Mouse (Mus musculus): ENCODE data around the gene Isca1. TPM values are rescaled to one million over a fixed set of nuclear protein-coding genes. Genes with fewer than 3 reads are reported as not detected.
"Not testable (repeated sequence)": the region's sequence is repeated elsewhere in the genome, so short reads cannot be mapped to it uniquely, and the experiment has no call there.

The Isca1 gene
- polyA plus RNA-seq, 1 experiment from 2014 or later, result 155 TPM

DNA sequence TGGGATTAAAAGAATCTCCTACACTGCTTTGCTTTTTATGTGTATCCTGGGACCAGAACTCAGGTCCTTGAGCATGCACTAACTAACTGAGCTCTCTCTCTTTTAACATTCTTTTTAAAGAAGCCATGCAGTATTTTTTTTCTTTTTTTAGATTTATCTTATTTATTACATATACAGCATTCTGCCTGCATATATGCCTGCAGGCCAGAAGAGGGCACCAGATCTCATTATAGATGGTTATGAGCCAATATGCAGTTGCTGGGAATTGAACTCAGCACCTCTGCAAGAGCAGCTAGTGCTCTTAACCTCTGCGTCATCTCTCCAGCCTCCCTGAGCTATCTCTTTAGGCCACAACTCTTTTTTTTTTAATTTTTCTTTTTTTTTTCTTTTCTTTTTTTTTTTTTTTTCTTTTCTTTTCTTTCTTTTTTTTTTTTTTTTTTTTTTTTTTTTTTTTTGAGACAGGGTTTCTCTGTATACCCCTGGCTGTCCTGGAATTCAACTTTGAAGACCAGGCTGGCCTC lies 10.2 kb upstream of the Isca1 start:
- not testable (repeated sequence) for H3K27ac ChIP-seq (ENCODE audit: poor library complexity, severe bottlenecking); H3K9me3 ChIP-seq (replicated peaks); H3K27me3 ChIP-seq (replicated peaks); H3K4me3 ChIP-seq; H3K4me1 ChIP-seq (replicated peaks); ATAC-seq (ENCODE audit: insufficient number of reproducible peaks, low FRiP score); H3K9ac ChIP-seq; H3K4me2 ChIP-seq
- 97% methylated on average over 1 of the region's 1 CpGs for WGBS
- peaks cover 94% of the 10 kb centered on the region for H3K36me3 ChIP-seq

DNA sequence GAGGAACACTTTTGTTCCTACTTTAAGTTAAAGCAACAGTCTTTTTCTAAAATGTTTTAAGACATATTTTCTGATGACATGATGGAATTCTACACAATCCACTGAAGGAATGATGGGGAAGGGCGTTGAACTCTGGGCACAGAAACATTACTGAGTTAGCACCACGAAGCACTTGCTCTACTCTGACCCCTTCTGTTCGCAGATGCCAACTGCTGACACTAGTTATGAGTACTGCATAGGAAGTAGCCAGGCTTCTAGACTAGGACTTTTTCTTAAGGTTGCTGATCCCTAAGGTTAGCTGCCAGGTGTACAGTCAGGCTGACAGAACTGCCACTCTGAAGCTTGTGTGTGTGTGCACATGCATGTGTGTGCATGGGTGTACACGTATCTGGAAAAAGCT lies 9.6 kb upstream of the Isca1 start:
- Histone ChIP-seq H3K4me2 (no peak overlapping the region), H3K27me3 (replicated peaks) (no peaks in the 10 kb centered on the region), H3K27ac (ENCODE audit: poor library complexity, severe bottlenecking) (no peak overlapping the region), H3K9me3 (replicated peaks) (no peaks in the 10 kb centered on the region), H3K9ac (no peak overlapping the region), H3K4me3 (no peak overlapping the region), H3K4me1 (replicated peaks) (no peaks in the 10 kb centered on the region; the same call in 1 of the 2 replicates), H3K36me3 (peaks cover 89% of the 10 kb centered on the region)
- ATAC-seq (ENCODE audit: insufficient number of reproducible peaks, low FRiP score), result no peak
- WGBS, result 92% methylated on average over 4 of the region's 4 CpGs

DNA sequence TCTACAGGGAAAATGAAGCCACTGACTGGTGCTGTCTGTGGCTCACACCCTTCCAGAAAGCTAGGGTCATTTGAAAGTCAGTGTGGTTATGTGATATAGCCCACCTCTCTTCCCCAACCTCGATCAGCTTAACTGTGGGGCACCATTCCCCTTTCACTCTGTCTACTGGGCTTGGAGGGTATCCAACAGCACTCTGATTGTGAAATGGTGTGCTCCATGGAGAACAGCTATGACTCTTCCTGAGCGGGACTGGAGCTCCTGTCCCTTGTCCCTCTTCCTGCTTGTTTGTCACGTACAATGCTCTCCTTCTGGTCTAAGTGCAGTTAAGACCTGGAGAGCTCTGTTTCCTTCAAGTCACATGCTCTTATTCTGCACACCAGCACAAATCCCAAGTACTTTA lies 5.6 kb upstream of the Isca1 start:
- no peaks in the 10 kb centered on the region for H3K27me3 ChIP-seq (replicated peaks)
- no peak overlapping the region for H3K4me2 ChIP-seq
- no peak overlapping the region for H3K4me3 ChIP-seq
- no peak overlapping the region for H3K27ac ChIP-seq (ENCODE audit: poor library complexity, severe bottlenecking)
- no peak overlapping the region for H3K9ac ChIP-seq
- 65% methylated on average over 3 of the region's 3 CpGs for WGBS
- H3K4me1 ChIP-seq (replicated peaks), result peaks cover 15% of the 10 kb centered on the region
- no peaks in the 10 kb centered on the region for H3K9me3 ChIP-seq (replicated peaks)
- peaks cover 67% of the 10 kb centered on the region for H3K36me3 ChIP-seq
- ATAC-seq (ENCODE audit: insufficient number of reproducible peaks, low FRiP score), result no peak

DNA sequence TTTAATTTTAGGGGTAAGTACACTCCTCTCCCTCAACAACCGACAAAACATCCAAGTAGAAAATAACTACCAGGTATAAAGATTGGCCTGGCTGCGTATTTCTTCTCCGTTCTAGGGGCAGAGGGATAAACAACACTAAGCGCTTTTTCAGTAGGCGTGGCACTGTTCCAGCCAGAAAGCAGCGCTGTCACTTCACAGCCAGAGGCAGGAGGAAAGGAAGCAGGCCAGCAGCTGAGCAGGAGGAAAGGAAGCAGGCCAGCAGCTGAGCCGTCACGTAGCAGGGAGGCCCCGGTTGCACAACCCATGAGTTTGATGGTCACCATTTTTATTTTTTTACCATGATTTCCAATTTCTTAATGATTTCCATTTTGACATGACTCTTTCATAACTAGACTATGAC lies 1.6 kb upstream of the Isca1 start:
- peak overlapping the region; percentile 91; the same call in 1 of the 2 replicates for H3K4me3 ChIP-seq
- H3K4me1 ChIP-seq (replicated peaks), result peaks cover 38% of the 10 kb centered on the region

DNA sequence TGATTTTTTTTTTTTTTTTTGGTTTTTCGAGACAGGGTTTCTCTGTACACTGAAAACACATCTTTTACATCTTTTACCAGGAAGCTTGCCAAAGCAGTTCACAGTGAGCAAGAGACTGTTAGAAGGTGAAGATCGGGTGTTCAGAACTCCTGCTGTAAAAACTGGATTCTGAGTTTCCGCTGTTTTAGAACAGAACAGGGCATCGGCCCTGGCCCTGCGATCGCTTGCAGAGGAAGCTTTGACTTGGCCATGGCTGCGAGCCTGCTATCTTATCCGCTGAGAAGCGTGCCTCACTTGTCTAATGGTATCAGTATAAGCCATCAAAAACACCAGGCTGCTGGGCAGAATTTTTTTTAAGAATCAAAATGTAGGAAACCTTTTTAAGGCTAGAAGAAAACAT lies 1.2 kb upstream of the Isca1 start:
- WGBS, result 29% methylated on average over 9 of the region's 9 CpGs
- H3K4me1 ChIP-seq (replicated peaks), result peaks cover 43% of the 10 kb centered on the region
- H3K27ac ChIP-seq (ENCODE audit: poor library complexity, severe bottlenecking), result peak overlapping the region; percentile 99
- no peaks in the 10 kb centered on the region for H3K9me3 ChIP-seq (replicated peaks)
- no peaks in the 10 kb centered on the region for H3K27me3 ChIP-seq (replicated peaks)
- peaks cover 25% of the 10 kb centered on the region for H3K36me3 ChIP-seq
- H3K9ac ChIP-seq, result peak overlapping the region; percentile 43; the same call in 1 of the 2 replicates
- peak overlapping the region; percentile 91 for H3K4me3 ChIP-seq
- ATAC-seq (ENCODE audit: insufficient number of reproducible peaks, low FRiP score), result no peak
- peak overlapping the region; percentile 67 for H3K4me2 ChIP-seq

More for the DNA sequence above, 1.6 kb upstream of the Isca1 start:
- H3K27me3 ChIP-seq (replicated peaks), result no peaks in the 10 kb centered on the region
- peak overlapping the region; percentile 67 for H3K4me2 ChIP-seq
- H3K27ac ChIP-seq (ENCODE audit: poor library complexity, severe bottlenecking), result peak overlapping the region; percentile 99
- no peaks in the 10 kb centered on the region for H3K9me3 ChIP-seq (replicated peaks)
- H3K9ac ChIP-seq, result no peak overlapping the region
- peak; percentile 41 for ATAC-seq (ENCODE audit: insufficient number of reproducible peaks, low FRiP score)
- WGBS, result 20% methylated on average over 9 of the region's 9 CpGs
- H3K36me3 ChIP-seq, result peaks cover 29% of the 10 kb centered on the region

DNA sequence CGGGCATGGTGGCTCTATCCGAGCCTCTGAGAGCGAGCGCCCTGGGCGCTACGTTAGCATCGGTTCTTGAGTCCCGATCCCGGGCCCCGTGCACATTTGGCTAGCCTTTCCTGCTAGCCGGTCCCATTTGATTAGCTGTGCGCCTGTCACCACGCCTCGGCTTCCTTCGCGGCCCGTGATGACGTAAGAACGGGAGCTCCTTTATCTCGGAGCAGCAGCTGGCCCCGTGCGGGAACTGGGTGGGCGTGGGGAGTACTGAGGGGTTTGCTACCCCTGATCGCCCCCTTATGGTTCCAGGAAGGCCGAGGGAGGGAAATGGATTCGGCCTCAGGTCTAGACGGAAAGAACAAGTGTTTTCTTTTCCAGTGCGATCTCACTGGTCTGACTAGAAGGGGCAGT lies 553 bp upstream of the Isca1 start:
- peaks cover 22% of the 10 kb centered on the region for H3K36me3 ChIP-seq
- H3K9me3 ChIP-seq (replicated peaks), result no peaks in the 10 kb centered on the region
- H3K4me2 ChIP-seq, result peak overlapping the region; percentile 67
- under 1% methylated on average over 28 of the region's 28 CpGs for WGBS
- peaks cover 47% of the 10 kb centered on the region for H3K4me1 ChIP-seq (replicated peaks)
- H3K4me3 ChIP-seq, result peak overlapping the region; percentile 91
- ATAC-seq (ENCODE audit: insufficient number of reproducible peaks, low FRiP score), result peak; percentile 90
- H3K27ac ChIP-seq (ENCODE audit: poor library complexity, severe bottlenecking), result peak overlapping the region; percentile 99
- H3K27me3 ChIP-seq (replicated peaks), result no peaks in the 10 kb centered on the region
- peak overlapping the region; percentile 72 for H3K9ac ChIP-seq

DNA sequence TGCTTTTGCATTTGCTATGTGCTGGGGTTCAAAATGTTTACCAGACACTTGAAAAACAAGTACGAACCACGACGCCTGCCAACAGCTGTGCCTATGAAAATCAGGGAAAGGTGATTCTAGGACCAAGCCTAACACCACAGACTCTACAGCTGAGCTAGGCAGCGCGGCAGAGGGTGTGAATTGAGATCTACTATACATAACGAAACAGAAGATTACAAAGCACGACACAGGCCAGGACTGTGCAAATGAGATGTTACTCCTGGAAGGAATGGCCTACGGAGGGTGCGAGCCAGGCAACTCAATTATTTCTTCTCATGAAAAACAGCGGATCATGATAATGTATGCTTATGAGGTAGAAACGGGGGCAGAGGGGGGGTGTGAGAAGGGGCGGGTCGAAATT lies 1.1 kb downstream of the Isca1 start:
- WGBS, result 18% methylated on average over 13 of the region's 13 CpGs
- peak overlapping the region; percentile 81 for H3K4me2 ChIP-seq
- peaks cover 50% of the 10 kb centered on the region for H3K4me1 ChIP-seq (replicated peaks)
- H3K27me3 ChIP-seq (replicated peaks), result no peaks in the 10 kb centered on the region
- H3K9ac ChIP-seq, result peak overlapping the region; percentile 96
- H3K36me3 ChIP-seq, result peaks cover 13% of the 10 kb centered on the region
- no peaks in the 10 kb centered on the region for H3K9me3 ChIP-seq (replicated peaks)
- peak overlapping the region; percentile 91 for H3K4me3 ChIP-seq
- no peak for ATAC-seq (ENCODE audit: insufficient number of reproducible peaks, low FRiP score)
- H3K27ac ChIP-seq (ENCODE audit: poor library complexity, severe bottlenecking), result peak overlapping the region; percentile 99

DNA sequence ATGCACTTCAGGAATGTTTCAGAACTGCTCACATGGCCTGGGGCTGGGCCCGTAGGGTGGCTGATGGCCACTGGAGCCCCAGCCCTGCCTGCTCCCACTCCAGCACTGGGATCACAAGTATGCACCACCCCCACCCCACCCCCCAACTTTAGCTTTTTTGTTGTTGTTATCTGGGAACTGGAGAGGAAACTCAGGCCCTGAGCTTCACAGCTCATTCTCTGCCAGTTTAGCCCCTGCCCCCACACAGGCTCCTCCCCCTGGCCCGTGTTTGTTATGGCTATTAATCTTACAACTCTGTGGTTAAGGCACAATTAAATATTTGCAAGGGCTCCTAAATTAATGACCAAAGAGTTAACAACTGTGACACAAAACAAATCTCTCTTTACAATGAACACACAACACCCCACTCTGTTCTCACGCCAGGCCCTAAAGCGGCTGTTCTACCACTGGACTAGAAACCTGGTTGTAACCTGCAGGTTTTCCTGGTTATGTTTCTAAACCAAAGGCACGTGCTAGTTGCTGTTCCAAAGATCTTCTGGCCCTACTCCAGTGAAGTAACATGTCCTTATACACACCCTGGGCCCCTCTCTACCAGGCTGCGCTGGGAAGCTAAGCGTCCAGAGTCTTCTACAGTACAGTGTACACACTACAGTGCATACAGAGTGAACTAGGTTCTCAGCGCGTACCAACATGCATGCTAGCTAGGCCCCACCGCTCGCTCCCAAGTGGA lies 2.7 kb downstream of the Isca1 start:
- Histone ChIP-seq H3K9me3 (replicated peaks) (no peaks in the 10 kb centered on the region), H3K27me3 (replicated peaks) (no peaks in the 10 kb centered on the region), H3K4me1 (replicated peaks) (peaks cover 53% of the 10 kb centered on the region), H3K4me3 (peak overlapping the region; percentile 91), H3K4me2 (peak overlapping the region; percentile 81), H3K36me3 (peaks cover 10% of the 10 kb centered on the region), H3K27ac (ENCODE audit: poor library complexity, severe bottlenecking) (peak overlapping the region; percentile 42), H3K9ac (peak overlapping the region; percentile 54)
- 60% methylated on average over 11 of the region's 11 CpGs for WGBS
- ATAC-seq (ENCODE audit: insufficient number of reproducible peaks, low FRiP score), result no peak

DNA sequence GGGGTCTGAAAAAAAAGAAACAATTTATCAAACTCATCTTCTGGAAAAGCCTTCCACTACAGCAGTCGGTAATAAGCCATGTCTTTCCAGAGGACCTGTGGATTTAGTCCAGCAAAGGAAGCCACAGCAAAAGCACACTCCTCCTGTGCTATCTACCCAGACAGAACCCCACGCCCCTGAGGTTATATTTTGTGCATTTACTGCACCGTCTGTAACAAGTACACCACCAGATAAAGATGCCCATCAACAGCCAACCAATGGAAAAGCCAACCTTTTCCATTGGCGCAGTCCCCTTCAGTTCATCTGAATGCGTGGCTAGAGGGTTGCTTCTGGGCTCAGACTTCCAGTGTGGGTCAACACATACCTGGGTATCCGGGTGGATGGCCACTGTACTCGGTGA lies 6.8 kb downstream of the Isca1 start:
- no peak for ATAC-seq (ENCODE audit: insufficient number of reproducible peaks, low FRiP score)
- WGBS, result 82% methylated on average over 7 of the region's 7 CpGs
- no peak overlapping the region for H3K4me2 ChIP-seq
- H3K9ac ChIP-seq, result no peak overlapping the region
- H3K4me1 ChIP-seq (replicated peaks), result peaks cover 49% of the 10 kb centered on the region
- no peaks in the 10 kb centered on the region for H3K27me3 ChIP-seq (replicated peaks)
- H3K9me3 ChIP-seq (replicated peaks), result no peaks in the 10 kb centered on the region
- H3K36me3 ChIP-seq, result peaks cover 52% of the 10 kb centered on the region
- H3K4me3 ChIP-seq, result no peak overlapping the region
- no peak overlapping the region for H3K27ac ChIP-seq (ENCODE audit: poor library complexity, severe bottlenecking)

DNA sequence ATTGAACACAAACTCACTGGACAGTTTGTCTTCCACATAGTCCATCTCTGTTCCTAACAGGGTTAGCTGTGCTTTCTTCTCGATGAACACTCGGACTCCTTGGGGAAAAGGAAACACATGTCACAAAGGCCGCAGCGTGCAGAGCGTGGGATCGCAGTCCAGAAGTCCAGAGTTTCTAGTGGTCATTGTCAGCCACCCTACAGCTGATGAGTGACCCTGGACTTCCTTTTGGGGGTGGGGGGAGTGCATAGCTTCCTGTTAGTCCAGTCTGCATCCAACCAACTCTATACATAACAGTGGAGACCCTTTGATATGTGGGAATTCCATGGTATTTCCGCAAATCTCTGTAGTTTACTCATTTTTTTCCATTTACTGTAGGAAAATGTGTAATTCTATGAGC lies 12.7 kb downstream of the Isca1 start:
- H3K27me3 ChIP-seq (replicated peaks), result no peaks in the 10 kb centered on the region
- no peak for ATAC-seq (ENCODE audit: insufficient number of reproducible peaks, low FRiP score)
- no peaks in the 10 kb centered on the region; the same call in 1 of the 2 replicates for H3K9me3 ChIP-seq (replicated peaks)
- peaks cover 22% of the 10 kb centered on the region for H3K4me1 ChIP-seq (replicated peaks)
- no peak overlapping the region for H3K4me3 ChIP-seq
- peaks cover 76% of the 10 kb centered on the region for H3K36me3 ChIP-seq
- WGBS, result 78% methylated on average over 7 of the region's 7 CpGs
- H3K9ac ChIP-seq, result no peak overlapping the region
- H3K4me2 ChIP-seq, result no peak overlapping the region
- H3K27ac ChIP-seq (ENCODE audit: poor library complexity, severe bottlenecking), result no peak overlapping the region

DNA sequence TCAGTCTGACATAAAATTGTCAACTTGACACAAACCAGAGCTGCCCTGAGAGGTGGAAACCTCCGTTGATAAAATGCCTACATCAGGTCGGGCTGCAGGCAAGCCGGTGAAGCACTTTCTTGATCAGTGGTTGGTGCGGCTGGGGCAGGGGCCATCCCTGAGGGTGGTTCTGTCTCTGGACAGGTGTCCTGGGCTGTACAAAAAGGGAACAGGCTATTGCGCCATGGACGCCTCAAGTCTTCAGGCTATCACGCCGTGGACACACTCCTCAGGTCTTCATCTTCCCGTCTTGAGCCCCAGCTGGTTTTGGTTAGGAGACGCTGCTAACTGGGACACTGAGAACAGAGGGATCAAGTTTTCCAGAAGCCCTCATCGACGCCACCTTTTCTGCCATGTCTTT lies 19.3 kb downstream of the Isca1 start:
- Histone ChIP-seq H3K9ac (no peak overlapping the region), H3K4me1 (replicated peaks) (0 out of 2 replicates have a peak, but pooled peaks cover 2% of the 10 kb centered on the region), H3K36me3 (peaks cover 18% of the 10 kb centered on the region), H3K4me2 (no peak overlapping the region), H3K9me3 (replicated peaks) (no peaks in the 10 kb centered on the region; the same call in 1 of the 2 replicates), H3K27me3 (replicated peaks) (no peaks in the 10 kb centered on the region), H3K4me3 (no peak overlapping the region), H3K27ac (ENCODE audit: poor library complexity, severe bottlenecking) (no peak overlapping the region)
- 60% methylated on average over 12 of the region's 12 CpGs for WGBS
- ATAC-seq (ENCODE audit: insufficient number of reproducible peaks, low FRiP score), result no peak
